Mouse (Mus musculus) duodenum, adult 2 months (tissue): ENCODE data around the gene Crebrf. TPM values are rescaled to one million over a fixed set of nuclear protein-coding genes. Genes with fewer than 3 reads are reported as not detected.

Experiments used
- polyA plus RNA-seq: library from polyadenylated mRNA; depleted of rRNA; stranded (reverse); fragments of >200 nt; gene quantifications from 2 replicates; pipeline ENCODE4 v1.2.3, GENCODE M21; 2012; ENCODE audit warnings: low replicate concordance; rRNA removed

Gene Crebrf
- polyA plus RNA-seq: 0.78 and 0.98 TPM in 2 replicates

GRCm38 (mm10) chr17:26715271-26715758, at the start of gene Crebrf:
TSS of gene Crebrf (plus strand) at chr17:26715650.

GRCm38 (mm10) chr17:26780750-26781571, 65.5 kb downstream of the Crebrf start, which contains the start of gene Bnip1:
TSS of gene Bnip1 (plus strand) at chr17:26781066.

Other genes starting within 250 kb of the Crebrf start
- gene Ergic1, start 154.2 kb upstream of the Crebrf start, polyA plus RNA-seq: 46.8 and 89.0 TPM in 2 replicates
- gene Dusp1, start 153.5 kb upstream of the Crebrf start, polyA plus RNA-seq: 25.7 and 29.4 TPM in 2 replicates
- 143 and 150 TPM in 2 replicates for gene Atp6v0e, start 52.4 kb upstream of the Crebrf start, polyA plus RNA-seq
- gene Bnip1, start 65.4 kb downstream of the Crebrf start, polyA plus RNA-seq: 15.4 and 15.7 TPM in 2 replicates
- 5.3 TPM in 1 of 2 replicates, not detected in the other for gene Nkx2-5, start 129.4 kb downstream of the Crebrf start, polyA plus RNA-seq
- gene Kifc5b, start 201.4 kb downstream of the Crebrf start, polyA plus RNA-seq: 3.5 and 4.5 TPM in 2 replicates
- 83.9 and 132 TPM in 2 replicates for gene Phf1, start 217.4 kb downstream of the Crebrf start, polyA plus RNA-seq
- 239 and 257 TPM in 2 replicates for gene Cuta, start 223.9 kb downstream of the Crebrf start, polyA plus RNA-seq
- 9.3 and 11.2 TPM in 2 replicates for gene Syngap1, start 225.6 kb downstream of the Crebrf start, polyA plus RNA-seq